Mouse (Mus musculus) ovary, postnatal 36 days (tissue): ENCODE measurements around the gene Lin7c.

Source experiments
- DNase-seq: peaks from one replicate; pipeline ENCODE4 v3.0.0; 2022; ENCODE audit warnings: low spot score, mixed read lengths

The Lin7c gene

DNA sequence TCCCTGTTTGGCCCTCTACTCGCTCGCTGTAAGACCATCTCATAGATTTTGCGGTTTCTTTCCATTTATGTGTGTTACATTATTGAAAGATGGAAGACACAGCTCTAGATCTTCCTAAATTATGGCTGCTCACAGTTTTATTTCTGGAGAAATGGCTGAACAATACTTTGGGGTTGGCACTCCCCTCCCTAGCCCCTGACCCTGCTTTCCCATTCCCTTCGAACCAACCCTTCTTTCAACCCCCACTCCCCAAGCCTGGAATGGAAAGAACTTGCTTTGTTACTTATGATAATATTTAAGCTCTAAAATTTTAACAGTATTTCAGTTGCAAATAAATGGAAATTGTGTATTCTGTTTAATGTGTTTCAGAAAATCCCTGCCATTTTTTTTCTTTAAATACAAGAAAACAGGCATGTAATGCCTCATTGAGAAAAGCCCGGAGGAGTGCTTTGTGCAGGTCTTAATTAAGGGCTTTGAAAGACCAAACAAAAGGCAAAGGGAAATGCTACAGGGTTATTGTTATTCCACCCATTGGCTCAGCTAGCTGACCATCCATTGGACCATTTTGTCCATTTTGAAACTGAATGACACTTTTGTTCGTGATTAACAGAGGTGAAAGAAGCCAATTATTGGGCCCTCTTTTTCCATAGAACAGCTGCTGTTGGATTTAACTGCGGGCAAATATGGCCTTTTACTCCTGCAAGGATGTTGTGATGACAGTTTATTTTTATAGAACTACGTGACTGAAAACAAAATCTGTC lies 52.3 kb downstream of the Lin7c start:
- no peak for DNase-seq

DNA sequence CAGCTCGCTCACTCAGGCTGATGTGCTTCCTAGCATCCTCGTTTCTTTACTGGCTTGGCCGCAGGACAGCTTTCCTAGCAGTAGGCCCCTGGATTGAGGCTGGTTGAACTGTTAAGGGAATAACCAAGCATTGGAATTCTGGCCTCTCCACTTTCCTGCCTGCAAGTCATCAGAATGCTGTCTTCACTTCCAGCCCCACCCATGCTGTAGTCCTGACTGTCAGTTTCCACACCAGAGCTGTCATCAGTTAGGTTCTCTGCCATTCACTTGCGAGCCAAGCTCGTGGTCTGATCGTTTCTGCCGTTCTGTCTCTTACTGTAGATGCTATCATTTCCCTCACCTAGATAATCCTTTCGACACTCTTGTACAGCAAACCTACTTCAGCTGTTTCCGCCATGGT lies 54.3 kb downstream of the Lin7c start:
- DNase-seq = no peak

DNA sequence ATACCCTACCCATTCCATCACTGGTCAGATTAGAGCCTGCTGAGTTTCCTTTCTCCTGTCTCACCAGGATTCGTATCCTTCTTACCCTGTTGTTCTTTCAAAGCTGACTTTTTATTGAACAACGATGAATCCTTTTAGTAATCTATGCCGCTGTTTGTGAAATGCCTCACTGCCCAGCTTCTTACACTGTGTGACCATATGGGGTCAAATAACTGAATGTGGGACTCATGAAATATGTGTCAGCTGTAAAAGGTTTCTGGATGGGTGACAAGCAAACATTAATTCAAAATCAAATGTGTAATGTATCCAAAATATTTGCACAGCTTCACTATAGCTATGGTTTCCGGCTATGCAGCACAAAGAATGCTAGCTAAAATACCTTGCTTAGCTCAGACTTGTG lies 54.9 kb downstream of the Lin7c start:
- no peak for DNase-seq

DNA sequence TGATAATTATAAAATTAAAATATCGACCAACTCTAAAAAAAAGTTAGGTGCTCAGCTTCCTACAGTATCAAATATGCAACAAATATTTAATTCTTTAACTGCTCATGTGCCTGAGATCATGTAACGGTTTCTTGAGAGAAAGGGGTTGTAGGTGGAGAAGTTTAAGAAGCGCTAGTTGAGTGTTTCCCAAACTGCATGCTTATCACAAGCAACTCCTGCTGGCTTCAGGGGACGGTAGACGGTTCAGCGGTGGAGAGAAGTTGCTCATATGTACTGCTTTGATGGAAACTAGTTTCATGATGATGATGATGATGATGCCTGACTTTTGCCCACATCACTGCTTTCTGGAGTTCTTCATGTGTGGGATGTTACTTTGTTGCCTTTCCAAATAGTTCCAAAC lies 55.8 kb downstream of the Lin7c start:
- DNase-seq = no peak

DNA sequence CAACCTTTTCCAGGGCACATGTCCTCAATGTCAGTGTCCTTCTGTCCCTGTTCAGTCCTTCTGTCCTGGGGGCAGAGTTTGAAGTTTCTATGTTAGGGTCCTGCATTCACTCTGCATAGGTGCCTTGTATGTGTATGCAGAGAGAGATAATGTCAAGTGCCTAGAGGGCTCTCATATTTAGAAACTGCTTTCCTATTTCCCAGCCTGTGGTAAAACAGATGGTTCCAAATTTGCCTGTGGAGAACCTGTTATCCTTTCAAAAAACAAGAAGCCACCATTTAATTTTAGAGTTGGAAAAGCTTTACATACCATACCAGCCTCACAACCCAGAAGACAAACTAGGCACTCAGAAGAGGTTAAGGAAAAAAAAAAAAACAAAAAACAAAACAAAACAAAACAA lies 58.9 kb downstream of the Lin7c start:
- DNase-seq = no peak

DNA sequence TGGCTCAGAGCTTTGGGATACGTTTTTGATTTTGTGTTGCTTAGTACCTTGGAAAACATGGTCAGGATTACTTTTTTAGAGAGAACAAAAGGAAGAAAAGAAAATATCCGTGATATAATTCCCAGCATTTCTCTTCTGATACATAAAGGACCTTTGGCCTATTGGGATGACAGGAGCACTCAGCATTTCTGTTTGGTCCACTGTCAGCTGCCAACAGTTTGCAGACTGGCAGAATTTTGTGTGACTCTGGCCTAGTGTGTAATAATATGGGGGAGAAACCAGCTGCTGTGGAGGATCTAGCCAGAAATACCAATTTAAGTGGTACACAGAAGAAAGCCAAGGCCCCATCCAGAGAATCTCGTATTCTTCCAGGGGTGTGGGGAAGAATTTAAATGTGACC lies 59.7 kb downstream of the Lin7c start:
- no peak for DNase-seq
